Mouse (Mus musculus) G1E-ER4 (cell line): ENCODE data around the gene Cep295nl. TPM values are rescaled to one million over a fixed set of nuclear protein-coding genes. Genes with fewer than 3 reads are reported as not detected.

Source experiments
- GATA1 ChIP-seq: IDR thresholded peaks from one replicate; pipeline ENCODE4 v1.8.0; 2012; ENCODE audit warnings: low read length, inconsistent platforms
- polyA plus RNA-seq: library from polyadenylated mRNA; stranded (reverse); fragments of >175 nt; gene quantifications from 2 replicates; pipeline ENCODE4 v1.2.3, GENCODE M21; 2012

Cep295nl gene
- polyA plus RNA-seq, 1 experiment: not detected

- TF ChIP-seq GATA1: no peak
Measured at GRCm38 (mm10) chr11:118330361-118330760, 11.9 kb downstream of the Cep295nl start.

DNA sequence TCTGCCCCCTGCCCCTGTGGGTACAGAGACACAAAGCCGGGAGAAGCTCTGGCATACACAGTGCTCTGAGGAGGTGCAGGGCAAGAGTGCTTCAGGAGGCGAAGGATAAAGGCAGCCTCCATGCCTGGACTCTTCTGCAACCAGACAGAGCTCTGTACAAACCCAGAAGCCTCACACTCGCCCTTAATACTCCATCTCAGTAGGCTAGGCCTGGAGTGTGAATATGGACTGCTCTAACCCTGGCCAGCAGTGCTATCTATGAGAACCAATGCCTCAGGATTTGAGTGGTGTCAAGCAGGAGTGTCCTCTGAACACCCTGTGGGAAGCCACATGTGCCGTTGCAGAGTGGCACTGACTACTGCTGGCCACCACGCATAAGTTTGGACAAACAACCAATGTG lies 13.4 kb downstream of the Cep295nl start:
- TF ChIP-seq GATA1: no peak

- TF ChIP-seq GATA1: no peak
Measured at GRCm38 (mm10) chr11:118328511-118328910, 13.8 kb downstream of the Cep295nl start.

DNA sequence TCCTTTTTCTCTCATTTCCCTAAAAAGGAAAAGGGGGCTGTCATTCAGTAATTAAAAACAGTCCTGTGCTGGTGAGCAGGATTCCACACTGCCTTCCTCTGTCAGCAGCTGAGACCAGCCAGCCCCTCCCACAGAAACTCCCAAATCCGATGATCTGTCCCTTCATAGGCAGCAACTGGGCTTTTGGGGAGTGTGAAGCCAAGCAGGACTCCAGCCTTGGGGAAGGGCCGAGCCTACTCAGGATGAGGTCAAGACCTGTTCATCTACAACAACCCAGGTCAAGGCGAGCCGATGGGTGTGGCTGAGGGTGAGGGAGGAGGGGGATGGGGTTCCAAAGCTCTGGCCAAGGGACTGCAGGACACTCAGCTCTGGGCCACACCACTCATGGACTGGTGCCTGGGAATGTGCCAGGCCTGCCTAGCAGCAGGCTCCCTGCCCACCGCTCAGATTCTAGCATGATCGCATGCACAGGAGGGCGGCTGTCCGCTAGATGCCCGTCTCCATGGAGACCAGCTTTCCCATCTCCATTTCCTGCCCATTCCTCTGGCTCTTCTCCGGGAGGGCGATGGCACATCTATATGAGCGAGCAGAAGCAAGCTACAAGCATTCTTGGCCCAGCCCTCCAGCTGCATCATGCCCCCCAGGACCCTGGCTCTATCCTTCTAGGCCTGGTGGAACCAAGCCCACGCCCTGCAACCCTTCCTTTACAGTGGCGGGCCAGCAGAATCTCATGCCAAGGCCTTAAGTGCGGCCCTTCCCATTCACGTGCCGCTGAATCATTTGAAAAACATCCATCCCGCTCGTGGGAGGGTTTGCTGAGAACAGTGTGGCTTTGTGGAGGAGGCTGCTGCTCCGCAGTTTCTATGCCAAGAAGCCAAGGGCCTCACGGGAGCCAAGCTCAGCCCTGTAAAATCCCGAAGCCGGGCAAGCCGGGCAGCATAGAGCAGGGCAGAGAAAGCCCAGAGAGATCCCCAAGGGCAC lies 15.0 kb downstream of the Cep295nl start:
- TF ChIP-seq GATA1: no peak

- TF ChIP-seq GATA1: no peak
Measured at GRCm38 (mm10) chr11:118326491-118326890, 15.8 kb downstream of the Cep295nl start.

GRCm38 (mm10) chr11:118324541-118324940 lies 17.8 kb downstream of the Cep295nl start:
- no peak for TF ChIP-seq GATA1

GRCm38 (mm10) chr11:118323974-118324373 lies 18.3 kb downstream of the Cep295nl start:
- no peak for TF ChIP-seq GATA1

- TF ChIP-seq GATA1: no peak
Measured at GRCm38 (mm10) chr11:118322647-118323046, 19.7 kb downstream of the Cep295nl start.

GRCm38 (mm10) chr11:118321971-118322370 lies 20.3 kb downstream of the Cep295nl start:
- no peak for TF ChIP-seq GATA1

DNA sequence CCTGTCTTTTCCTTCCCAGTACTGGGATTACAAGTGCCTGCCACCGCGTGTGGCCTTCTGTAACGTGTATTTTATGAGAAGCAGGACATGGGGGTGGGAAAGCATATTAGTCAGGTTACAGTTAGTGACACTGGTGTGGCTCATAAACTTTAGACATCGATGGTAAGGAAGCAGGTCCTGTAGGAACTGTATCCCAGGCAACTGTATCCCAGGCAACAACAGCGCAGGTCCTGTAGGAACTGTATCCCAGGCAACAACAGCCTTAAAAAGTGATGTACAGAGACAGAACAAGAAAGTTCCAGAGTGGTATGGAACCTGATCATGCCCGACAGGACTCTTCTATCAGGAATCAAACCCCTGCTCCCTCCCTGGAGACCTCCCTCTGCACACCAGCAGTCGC lies 20.8 kb downstream of the Cep295nl start:
- TF ChIP-seq GATA1: no peak

DNA sequence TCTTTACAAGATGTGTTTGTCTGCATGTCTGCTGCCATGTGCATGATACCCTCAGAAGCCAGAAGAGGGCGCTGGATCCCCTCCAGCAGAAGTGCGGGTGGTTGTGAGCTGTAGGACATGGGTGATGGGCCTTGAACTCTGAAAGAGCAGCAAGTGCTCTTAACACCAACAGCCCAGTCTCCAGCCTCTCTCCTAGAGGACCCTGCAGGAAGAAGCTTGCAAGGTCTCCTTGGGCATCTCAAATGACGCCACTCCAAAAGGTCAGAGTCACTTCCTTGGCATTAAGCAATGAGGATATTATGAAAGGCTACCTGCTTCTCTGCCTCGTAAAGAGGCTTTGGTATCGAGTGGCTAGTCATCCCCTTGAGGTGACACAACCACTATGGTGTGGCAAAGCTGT lies 23.6 kb downstream of the Cep295nl start:
- no peak for TF ChIP-seq GATA1

DNA sequence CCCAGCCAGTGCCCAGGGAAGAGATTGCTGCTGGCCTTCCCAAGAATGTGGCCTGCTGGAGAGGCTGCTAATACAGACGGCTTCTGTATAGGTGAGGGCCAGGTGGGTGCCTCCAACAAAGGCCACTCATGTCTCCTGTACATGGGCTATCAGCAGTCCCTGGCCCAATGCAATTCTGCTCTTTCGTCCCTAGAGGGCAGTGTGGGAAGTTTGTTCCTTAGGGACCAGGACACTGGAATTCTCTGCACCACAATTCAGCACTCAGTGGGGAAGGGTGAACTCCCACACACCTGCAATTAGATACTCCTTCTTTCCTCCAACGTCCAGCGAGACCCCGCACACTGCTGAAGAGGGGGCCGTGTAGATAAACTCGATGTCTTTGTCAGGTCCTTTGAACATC lies 25.2 kb downstream of the Cep295nl start:
- TF ChIP-seq GATA1: no peak

GRCm38 (mm10) chr11:118316231-118316806 lies 26.0 kb downstream of the Cep295nl start:
- no peak for TF ChIP-seq GATA1

GRCm38 (mm10) chr11:118312132-118312723 lies 30.1 kb downstream of the Cep295nl start:
- TF ChIP-seq GATA1: no peak

DNA sequence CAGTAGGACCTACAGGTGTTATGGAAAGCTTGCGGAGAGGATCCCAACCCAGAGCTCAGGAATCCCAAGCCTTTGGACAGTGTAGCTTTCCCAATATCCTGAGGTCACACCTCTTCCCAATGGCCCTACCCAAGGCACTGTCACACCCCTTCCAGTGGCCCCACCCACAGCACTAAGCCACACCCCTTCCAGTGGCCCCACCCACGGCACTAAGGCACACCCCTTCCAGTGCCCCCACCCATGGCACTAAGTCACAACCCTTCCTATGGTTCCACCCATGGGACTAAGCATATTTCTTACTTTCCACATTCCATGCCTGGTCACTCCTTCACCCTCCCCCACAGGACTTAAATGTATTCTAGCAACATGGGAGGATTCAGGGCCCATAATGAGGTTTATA lies 43.5 kb downstream of the Cep295nl start:
- no peak for TF ChIP-seq GATA1

- TF ChIP-seq GATA1: no peak
Measured at GRCm38 (mm10) chr11:118297967-118298366, 44.3 kb downstream of the Cep295nl start.
